Mouse (Mus musculus) heart, postnatal 0 days (tissue): ENCODE data around the gene Ccdc194.
"Not testable (repeated sequence)": the region's sequence is repeated elsewhere in the genome, so short reads cannot be mapped to it uniquely, and the experiment has no call there.

Experiments
- CTCF ChIP-seq: IDR thresholded peaks from 2 replicates; pipeline ENCODE4 v1.5.1; 2016; ENCODE audit warnings: antibody characterized with exemption, control low read depth, low read depth
- EP300 ChIP-seq: IDR thresholded peaks from 2 replicates; pipeline ENCODE4 v1.6.1; 2016; ENCODE audit warnings: antibody characterized with exemption, low read depth

DNA sequence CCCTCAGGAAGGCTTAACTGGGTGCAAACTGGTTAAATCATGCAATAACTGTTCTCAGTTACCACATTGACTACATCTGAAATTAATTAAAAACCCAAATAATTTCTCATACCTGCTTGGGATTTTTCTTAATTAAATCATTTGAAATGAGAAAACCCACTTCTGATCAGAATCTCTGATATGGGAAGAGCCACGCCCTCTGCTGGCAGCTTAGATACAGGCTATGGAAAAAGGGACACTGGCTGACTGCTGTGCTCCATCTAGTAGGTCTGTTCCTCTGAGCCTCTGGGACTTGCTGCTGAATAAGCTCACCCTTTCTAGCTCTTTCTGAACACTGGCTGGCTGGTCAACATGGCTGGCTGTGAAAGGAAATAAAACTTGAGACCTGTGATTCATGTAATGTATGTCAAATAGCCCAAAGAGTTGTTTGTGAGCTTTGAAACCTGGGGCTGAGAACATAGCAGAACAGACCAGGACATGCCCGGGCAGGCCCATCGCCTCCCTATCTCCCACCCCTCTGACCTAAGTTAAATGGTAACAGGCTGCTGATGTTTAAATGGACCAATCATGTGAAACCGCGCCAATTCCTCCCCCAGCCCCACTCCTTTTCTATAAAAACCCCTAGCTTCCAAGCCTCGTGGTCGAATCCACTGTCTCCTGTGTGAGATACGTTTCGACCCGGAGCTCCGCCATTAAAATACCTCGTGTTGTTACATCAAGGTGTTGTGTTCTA, 5.4 kb upstream of the Ccdc194 start:
- TF ChIP-seq CTCF: peak; percentile 26; the same call in 1 of the 2 replicates
- TF ChIP-seq EP300: not testable (repeated sequence)
